Mouse (Mus musculus) MN1 (cell line): ENCODE measurements around the gene Aicda.
"Not testable (repeated sequence)": the region's sequence is repeated elsewhere in the genome, so short reads cannot be mapped to it uniquely, and the experiment has no call there.

ENCODE experiments used
- DNase-seq: peaks from one replicate; pipeline ENCODE4 v3.0.0-alpha.2; 2016; ENCODE audit warnings: low spot score

Aicda gene

DNA sequence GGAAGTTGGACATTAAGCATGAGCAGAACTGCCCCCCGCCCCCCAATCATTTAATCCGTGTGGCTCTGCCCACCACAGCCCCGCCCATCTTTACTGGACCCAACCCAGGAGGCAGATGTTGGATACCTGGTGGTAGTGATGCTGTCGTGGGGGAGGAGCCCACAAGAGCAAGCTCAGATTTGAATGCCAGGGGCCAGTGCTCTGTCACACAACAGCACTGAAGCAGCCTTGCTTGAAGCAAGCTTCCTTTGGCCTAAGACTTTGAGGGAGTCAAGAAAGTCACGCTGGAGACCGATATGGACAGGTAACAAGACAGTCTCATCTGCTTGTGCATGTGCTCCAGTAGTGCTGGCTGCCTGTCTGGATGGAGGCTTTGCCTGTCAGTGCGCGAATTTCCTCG, at the start of gene Aicda:
Gene Aicda (plus strand): TSS at position 196 of the 400 bp plus-strand sequence.
- no peak for DNase-seq

DNA sequence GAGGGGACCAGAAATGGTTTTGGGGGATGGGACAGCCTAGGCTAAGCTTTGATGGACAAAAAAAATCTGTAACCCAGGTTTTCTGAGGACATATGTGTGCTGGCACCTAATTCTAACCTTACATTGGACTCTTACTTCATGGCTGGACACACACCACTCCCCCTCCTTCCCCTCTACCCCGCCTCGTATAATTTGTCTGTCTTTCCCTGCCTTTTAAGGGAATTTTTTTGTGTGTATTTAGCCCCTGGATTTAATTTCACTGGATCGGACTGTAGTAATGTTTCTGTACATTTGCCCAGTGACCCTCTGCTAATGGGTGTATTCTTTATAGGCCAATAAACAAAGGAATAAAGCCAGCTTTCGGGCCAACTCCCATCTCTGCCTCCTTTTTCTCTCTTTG, 48.6 kb upstream of the Aicda start:
- no peak for DNase-seq

DNA sequence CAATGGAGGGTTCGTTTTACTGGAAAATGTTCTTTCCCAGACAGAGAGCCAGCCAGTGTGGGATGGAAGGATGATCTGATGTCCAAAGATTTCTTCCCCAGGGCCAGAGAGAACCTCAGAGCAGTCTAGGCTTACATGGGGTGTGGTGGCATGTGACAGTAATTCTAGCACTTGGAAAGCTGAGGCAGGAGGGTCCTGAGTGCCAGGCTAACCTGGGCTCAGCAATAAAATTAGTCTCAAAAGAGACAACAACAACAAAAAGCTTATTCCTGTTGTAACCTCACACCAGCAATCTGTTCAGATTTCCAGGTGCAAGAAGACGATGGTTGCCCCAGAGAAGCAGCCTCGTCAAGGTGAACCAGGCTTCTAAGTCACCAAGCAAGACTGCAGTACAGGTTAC, 48.1 kb upstream of the Aicda start, which contains the start of gene Mfap5:
Gene Mfap5 (plus strand): TSS at position 301 of the 400 bp plus-strand sequence.
- no peak for DNase-seq

DNA sequence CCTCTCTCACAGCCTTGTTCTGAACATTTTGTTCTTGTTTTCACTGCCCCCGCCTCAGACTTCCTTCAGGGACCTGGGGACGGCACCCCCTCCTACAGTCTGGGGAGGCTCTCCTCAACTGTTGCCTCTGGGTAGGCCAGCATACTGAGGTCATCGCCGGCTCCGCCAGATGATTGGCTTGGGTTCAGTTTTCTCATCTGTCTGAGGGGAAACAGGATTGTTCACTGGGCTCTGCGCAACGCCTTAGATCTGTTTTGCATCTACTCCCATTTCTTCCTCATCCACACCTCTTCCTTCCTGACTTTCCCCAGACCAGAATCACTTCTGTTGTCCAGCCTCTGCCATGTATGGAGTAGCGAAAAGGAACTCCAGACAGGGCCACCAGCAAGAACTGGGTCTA, 45.1 kb upstream of the Aicda start:
- no peak for DNase-seq

DNA sequence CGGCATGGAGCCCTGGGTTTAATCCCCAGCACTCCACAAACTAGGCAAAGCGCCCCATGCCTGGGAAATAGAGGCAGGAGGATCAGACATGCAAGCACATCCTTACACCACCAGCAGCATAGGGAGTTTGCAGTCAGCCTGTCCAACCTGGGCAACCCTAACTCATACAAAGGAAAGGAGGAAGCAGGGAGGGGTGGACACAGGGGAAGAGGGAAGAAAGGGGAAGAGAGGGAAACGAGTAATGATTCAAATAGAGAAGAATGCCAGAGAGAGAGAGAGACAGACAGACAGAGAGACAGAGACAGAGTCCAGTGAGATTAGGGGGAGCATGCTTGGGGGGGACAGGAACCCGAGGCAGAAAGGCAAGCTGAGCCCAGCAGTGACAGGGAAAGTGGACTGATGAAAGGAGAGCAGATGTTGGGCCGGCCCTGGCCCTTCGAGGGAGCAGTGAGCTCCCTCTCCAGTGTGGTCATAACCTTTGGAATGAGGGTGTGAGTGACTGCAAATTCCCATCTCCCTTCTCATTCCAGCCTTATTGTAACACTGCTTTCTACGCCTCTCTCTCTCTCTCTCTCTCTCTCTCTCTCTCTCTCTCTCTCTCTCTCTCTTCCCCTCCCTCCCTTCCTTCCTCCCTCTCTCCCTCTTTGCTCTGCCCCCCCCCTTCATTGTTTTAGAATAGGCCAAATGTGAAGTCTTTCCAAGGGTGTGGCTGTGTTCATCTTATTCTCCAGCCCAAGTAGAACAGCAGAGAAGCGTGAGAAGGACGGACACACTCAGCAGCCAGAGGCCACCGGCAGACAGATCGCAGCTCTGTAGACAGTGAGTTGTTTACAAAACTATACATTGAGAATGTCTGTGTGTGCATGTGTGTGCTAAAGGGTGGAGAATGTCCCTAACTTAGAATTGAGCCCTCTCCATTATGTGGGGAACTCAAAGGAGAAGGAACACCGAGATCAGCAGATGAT, 40.4 kb upstream of the Aicda start:
- DNase-seq: no peak

DNA sequence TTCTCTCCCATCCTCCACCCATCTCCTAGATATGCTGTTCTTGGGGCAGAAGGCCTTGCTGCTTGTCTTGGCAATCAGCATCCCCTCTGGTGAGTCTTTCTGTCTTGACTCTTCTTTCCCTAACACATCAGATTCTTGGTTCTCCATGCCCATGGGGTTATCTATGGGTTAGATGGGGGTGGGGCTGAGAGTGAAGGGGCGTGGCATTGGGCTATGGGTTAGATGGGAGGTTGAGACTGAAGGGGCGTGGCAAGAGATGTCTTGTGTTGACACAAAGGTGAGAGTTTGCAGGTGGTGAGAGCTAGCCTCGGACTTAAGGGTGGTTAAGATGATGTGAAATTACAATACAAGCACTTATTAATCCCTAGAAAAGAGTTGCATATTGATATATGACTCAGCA, 39.3 kb upstream of the Aicda start:
- DNase-seq: no peak

DNA sequence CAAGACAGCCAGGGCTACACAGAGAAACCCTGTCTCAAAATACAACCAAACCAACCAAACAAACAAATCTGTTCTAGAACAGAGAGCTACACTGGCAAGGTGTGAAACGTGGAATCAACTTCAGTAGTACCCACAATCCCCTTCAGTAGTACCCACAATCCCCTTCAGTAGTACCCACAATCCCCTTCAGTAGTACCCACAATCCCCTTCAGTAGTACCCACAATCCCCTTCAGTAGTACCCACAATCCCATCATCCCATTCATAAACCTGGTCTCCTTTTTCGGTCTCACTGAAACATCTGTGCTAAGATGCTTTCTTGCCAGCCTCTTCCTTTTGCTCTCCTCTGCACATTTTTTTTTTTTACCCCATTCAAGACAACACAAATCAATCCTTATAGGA, 37.8 kb upstream of the Aicda start:
- DNase-seq: not testable (repeated sequence)

DNA sequence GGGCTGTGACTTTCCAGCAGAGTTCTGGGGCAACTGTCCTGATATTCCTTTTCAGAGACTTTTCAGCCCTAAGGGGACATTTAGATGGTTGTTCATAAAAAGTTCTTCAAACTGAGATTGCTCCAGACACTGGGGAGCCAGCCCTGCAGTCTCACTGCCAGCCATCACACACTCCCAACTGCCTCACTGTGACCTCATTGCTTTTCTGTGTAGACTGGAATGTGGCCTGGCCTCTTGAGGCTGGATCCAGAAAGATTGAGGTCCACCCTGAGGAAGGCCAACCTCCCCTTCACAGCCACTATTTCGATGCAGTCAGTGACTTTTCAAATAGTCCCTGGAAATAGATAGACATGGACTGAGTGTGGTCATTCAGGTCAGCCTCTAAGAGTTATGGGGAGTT, 35.9 kb upstream of the Aicda start:
- no peak for DNase-seq

DNA sequence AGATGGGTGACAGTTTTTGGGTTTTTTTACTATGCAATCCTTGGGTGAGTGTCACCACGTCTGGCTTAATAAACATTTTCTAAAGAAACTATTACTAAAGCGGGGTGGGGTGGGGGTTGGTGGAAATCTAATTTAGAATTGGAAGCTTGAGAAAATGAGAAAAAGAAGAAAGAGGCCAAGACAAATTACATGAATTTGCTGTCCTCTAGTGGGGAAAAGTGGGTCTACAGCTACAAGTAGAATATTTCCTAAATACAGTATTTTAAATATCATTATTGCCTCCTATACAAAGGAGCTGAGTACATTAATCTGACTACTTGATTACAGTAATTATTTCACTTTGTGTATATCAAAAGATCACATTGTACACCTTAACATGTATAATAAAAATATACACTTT, 34.2 kb upstream of the Aicda start:
- DNase-seq: no peak

DNA sequence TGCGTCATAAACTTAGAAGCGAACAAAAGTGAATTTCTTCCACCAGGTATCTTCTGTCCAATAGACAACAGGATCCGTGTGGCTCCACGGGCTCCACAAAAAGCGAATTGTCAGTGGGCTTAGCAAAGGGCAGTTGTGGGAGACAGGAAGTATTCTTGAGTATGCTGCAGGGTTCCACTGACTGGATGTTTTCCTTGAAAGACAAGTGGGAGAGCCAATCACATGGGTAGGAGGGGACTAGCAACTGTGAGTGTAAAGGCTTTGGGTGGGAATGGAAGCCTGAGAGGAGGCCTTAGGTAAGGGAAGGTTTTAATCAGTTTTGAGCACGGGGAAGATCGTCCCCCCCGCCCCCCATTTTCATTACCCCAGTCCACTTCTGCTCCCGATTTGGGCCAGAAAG, 31.0 kb upstream of the Aicda start:
- DNase-seq: peak; percentile 49

DNA sequence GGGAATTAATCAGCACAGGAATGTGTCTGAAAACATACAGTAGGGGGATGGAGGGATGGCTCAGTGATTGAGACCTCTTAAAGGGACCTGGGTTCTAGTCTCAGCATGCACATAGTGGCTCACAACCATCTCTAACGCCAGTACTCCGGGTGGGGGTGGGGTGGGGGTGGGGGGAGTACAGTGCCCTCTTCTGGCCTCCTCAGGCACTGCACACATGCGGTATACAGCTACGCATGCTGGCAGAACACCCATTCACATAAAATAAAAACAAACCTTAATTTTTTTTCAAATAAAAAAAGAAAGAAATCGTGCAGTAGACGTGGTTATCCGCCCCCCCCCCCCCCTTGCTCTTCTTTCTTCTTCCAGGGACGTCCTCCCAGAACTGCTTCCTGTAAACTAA, 30.3 kb upstream of the Aicda start:
- DNase-seq: no peak

DNA sequence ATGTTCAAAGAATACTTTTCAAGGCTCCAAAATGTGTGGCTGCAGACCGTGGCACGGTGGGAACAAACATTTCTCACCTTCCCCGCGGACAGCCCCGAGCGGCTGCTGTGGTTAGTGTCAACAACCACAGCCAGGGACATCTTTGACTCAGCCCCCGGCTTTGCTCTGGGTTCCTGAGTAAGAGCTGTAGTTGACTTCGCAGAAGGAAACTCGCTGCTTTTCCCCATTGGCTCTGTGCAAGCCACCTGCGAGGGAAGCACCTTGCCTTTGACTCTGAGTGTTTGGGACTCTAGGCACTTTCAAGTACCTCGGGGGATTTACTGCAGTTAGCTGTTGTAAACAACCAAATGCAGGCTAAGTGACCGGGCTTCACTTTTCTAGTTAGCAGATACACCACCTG, 26.0 kb upstream of the Aicda start:
- DNase-seq: no peak

DNA sequence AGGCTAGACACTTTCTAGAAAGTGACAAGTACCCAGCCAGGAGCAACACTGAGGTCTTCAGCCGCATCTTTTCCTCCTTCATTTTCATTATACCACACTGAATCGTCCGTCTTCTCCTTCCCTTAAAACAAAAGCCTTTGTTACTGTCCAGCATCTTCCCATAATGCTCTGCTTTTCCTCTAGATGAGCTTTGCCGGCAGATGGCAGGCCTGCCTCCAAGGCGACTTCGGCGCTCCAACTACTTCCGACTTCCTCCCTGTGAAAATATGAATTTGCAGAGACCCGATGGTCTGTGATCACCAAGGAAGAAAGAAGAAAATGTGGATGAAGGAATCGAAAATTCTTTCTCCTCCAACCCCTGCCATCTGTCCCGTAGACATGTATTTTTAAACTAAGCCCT, 25.5 kb upstream of the Aicda start:
- no peak for DNase-seq

DNA sequence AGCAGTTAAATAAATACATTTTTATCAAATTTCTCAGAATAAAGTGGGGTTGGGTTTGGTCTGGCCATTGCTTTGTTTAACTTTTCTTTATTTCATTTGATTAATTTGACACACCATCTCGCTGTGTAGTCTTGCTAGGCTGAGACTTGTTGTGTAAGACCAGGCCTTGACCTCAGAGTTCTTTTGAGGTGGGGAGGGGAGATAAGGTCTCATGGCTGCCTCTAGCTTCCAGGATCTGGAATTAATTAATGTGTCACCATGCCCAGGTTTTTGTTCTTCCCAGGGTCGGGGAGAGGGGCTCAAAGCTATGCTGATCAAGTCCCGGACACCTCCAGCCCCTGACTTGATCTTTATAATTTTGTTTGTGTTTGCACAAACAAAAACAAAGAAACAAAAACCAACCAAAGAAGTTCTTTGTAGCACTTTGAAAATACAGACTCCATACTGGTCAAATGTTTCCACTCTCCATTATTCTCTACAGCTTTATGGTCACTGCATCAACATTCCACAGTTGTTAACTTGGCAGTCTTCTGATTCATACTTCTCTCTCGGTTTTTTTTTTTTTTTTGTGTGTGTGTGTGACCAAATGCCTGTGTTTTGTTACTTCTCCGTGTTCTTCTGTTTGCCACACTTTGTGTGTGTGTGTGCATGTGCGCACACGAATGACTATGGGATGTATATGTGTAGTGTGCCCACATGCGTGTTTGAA, 22.0 kb upstream of the Aicda start:
- no peak for DNase-seq

DNA sequence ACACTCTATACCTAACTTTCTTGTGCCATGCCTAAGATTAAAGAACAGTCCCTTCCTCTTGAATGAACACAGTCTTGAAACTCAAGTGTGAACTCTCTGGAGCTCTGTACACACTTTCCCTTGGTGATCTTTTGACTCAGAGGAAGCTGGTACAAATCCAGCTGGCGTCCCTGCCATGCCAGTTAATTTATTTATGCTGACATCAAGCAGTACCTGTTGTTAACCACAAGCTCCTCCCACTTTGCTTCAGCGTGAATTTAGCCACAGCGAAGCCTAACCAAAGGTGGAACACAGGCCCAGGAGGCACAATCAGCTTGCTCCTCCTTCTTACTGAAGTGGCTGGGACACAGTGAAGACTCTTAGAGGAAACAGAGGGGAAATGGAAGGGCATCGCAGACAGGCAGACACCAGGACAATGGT, 20.7 kb upstream of the Aicda start:
- DNase-seq: no peak

DNA sequence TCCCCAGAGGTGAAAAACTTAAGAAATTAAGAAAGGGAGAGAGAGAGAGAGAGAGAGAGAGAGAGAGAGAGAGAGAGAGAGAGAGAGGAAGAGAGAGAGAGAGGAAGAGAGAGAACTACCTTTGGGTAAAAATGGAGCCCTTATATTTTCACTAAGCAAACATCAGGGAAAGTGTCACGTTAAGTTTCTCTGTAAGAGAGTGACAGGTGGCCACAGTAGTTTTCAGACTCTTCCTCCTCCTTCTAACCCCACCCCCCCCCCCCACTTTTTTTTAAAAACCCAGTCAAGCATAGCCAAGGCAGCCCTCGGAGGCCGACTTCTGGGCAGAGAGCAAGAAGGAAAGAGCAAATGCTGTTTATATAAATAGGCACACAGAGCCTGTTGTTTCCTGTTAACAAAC, 19.6 kb upstream of the Aicda start:
- DNase-seq: no peak

DNA sequence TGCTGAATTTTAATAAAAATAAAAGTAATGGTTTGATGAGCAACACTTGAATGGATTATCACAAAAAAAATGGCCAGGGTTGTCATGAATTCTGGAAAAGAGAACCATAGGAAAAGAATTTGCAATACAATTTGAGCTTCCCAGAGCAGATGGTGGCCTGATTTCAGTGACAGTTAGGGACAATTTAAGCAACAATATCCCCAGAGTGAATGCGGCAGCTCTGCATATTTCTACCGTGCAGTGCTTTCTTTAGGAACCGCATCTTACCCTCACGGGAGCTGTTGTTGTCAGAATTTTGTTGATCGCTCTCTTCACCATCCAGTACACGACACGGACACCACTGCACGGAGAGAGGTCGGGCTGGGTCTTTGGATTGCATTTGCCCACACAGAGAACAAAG, 14.0 kb upstream of the Aicda start:
- no peak for DNase-seq

DNA sequence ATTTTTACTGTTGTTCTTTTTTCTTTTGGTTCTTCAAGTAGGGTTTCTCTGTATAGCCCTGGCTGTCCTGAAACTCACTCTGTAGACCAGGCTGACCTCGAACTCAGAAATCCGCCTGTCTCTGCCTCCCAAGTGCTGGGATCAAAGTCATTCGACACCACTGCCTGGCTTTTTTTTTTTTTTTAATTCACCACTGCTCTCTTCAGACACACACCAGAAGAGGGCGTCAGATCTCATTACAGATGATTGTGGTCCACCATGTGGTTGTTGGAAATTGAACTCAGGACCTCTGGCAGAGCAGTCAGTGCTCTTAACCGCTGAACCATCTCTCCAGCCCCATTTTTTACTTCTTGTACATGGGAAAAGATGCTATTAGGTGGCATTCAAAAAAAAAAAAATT, 11.1 kb upstream of the Aicda start:
- not testable (repeated sequence) for DNase-seq

DNA sequence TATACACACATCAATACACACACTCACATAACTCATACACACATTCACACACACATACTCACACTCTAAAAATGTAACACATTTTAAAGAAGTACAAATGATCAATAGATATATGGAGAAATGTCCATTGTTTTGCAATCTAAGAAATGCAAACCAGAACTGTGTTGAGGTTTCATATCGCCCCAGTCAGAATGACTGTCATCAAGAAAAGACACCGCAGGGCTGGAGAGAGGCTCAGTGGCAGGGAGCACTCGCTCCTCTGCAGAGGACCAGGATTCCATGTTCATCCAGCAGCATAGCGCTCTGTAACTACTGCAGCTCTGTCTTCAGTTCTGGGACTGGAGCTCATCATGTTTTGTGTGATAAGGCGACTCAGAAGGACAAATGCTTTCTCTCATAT, 10.0 kb upstream of the Aicda start:
- DNase-seq: no peak

DNA sequence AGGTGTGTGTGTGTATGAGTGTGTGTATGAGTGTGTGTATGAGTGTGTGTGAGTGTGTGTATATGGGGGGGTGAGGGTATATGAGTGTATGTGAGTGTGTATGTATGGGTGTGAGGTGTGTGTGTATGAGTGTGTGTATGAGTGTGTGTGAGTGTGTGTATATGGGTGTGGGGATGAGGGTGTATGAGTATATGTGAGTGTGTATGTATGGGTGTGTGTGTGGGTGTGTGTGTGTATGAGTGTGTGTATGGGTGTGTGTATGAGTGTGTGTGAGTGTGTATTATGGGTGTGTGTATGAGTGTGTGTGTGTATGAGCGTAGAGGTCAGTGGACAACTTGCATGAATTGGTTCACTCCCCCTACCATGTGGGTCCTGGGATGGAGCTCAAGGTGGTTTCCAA, 8.9 kb upstream of the Aicda start:
- no peak for DNase-seq

DNA sequence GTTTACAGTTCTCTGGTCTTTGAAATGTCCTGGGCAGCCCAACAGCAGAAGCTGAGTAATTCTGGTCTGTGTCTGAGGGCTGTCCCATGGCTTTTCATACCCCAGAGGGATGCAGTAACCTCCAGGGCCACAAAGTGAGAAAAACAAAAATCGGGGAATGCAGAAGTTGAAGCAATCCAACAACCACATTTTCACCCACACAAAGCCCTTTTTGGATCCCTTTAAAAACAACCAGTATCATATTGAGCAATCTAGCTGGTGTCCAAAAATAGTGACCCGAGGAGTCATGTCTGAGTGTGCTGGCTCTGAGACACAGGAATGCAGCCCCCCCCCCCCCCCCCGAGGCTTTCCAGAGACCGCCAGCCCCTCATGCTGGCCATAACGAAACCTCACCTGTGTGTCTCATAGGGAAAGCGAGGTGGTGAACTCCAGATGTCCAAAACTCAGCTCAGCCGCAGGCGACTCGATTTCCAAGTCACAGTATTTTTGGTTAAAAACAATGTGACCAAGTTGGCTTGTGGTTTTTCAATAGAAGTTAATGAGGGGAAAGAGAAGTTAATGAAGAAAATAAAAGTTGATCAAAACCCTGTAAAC, 8.2 kb upstream of the Aicda start:
- DNase-seq: no peak

DNA sequence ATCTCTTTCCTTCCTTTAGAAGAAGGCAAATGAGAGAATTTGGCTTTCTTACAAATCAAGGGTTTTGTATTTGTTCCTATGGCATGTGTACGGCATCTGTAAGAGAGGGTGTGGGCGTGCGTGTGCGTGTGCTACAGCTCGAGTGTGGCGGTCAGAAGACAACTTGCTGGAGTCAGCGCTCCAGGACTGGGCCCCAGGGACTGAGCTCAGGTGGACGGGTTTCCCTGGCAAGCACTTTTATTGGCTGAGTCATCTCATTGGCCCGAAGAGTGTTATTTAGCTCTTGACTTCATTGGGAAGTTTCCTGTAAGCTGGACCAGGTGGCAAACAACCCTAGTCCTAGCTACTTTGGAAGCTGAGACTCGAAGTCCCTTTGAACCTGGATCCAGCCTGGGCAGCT, 7.7 kb upstream of the Aicda start:
- DNase-seq: no peak

DNA sequence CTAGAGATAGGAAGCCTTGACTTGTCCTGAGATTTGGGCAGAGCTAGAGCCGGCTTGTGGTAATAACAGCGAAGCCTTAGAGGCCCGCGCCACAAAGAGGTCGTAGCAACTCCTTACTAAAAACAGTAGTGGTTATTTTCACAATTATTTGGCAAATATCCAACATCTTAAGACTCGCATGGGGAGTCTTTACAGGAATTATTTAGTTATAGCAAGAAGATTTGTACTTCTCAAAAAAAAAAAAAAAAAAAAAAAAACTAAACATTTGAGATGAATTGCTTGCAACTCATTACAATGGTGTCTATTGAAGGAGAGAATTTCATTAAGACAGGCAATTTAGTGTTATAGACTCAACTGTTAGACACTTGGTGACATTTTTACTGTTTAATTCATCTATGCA, 501 bp downstream of the Aicda start:
- DNase-seq: no peak
